Mouse (Mus musculus) hindbrain, embryonic 14.5 days (tissue): Measurements from ENCODE around the gene Bpifb2. TPM values are rescaled to one million over a fixed set of nuclear protein-coding genes. Genes with fewer than 3 reads are reported as not detected.

Experiments
- polyA plus RNA-seq: library from polyadenylated mRNA; unstranded; fragments of >200 nt; fragmentation: Nextera tagmentation; extraction: Ambion mirVana; gene quantifications from 2 replicates; pipeline ENCODE4 v1.2.1, GENCODE M21; 2014

The Bpifb2 gene
- polyA plus RNA-seq, 1 experiment from 2014 or later, result not detected

Other genes with a start within 250 kb of the Bpifb2 start
- 78.6 and 79.8 TPM in 2 replicates for gene Commd7, start 242.3 kb upstream of the Bpifb2 start, polyA plus RNA-seq
- gene Dnmt3b, start 225.6 kb upstream of the Bpifb2 start, polyA plus RNA-seq, result 4.2 and 4.3 TPM in 2 replicates
- 0.12 and 0.14 TPM in 2 replicates for gene Dnmt3c, start 178.4 kb upstream of the Bpifb2 start, polyA plus RNA-seq
- gene Mapre1, start 133.8 kb upstream of the Bpifb2 start, polyA plus RNA-seq, result 394 and 421 TPM in 2 replicates
- gene Efcab8, start 95.1 kb upstream of the Bpifb2 start, polyA plus RNA-seq, result not detected in 2 replicates
- gene Sun5, start 4.0 kb upstream of the Bpifb2 start, polyA plus RNA-seq, result not detected in 2 replicates
- 0.12 TPM in 1 of 2 replicates, not detected in the other for gene Bpifb6, start 25.3 kb downstream of the Bpifb2 start, polyA plus RNA-seq
- not detected in 2 replicates for gene Bpifb3, start 43.2 kb downstream of the Bpifb2 start, polyA plus RNA-seq
- gene Bpifb4, start 63.2 kb downstream of the Bpifb2 start, polyA plus RNA-seq, result not detected in 2 replicates
- gene Bpifa6, start 99.9 kb downstream of the Bpifb2 start, polyA plus RNA-seq, result not detected in 2 replicates
- not detected in 2 replicates for gene Bpifa2, start 133.2 kb downstream of the Bpifb2 start, polyA plus RNA-seq